Comparison of ENCODE assay signal across 15 mouse cellular contexts in the genomic region with DNA sequence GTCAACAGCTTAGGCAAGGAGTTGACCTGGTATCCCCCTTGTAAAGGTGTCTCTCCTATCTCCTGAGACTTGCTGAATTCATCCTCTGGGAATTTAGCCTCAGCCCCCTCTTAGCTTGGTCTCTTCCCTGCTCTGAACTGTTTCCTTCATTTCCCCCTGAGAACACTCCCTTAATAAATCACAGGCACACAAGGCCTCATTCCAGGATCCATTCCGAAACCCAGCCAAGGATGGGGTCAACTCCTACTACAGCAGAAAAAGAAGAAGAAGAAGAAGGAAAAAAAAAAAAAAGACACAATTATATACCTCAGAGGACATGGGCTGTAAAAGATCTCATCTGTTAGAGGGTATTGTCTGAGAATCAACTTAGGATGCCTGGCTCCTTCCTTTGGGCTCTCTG.
DNase-seq lines count a peak whose midpoint lies in the region; ATAC-seq and TF ChIP-seq lines count a peak whose summit lies in the region.
"Had no signal": no experiment of that assay in that cellular context is flagged by ENCODE, and none has a peak within 500 bp of the region (broad histone marks: within the 10 kb centered on the region; RNA-seq: fewer than 3 reads in every experiment).

No protein-coding gene starts in this region.

- peaks cover 63% of the 10 kb centered on the region for H3K4me1 ChIP-seq in intestine, embryonic 14.5 days (replicated peaks; ENCODE audit: control insufficient read depth, insufficient read depth, low read length)
- no peaks in the 10 kb centered on the region for H3K4me1 ChIP-seq in intestine, postnatal 0 days (replicated peaks; ENCODE audit: control insufficient read depth, insufficient read depth, low read length)
- peaks cover 46% of the 10 kb centered on the region for H3K4me1 ChIP-seq in intestine, embryonic 16.5 days (ENCODE audit: control insufficient read depth, insufficient read depth, low read length)
- 0 out of 2 replicates have a peak, but pooled peaks cover 2% of the 10 kb centered on the region for H3K4me1 ChIP-seq in midbrain, embryonic 11.5 days (ENCODE audit: control insufficient read depth, insufficient read depth, low read length)

- H3K4me3 ChIP-seq in intestine, embryonic 14.5 days (ENCODE audit: low read depth, low read length) = no peak overlapping the region
- no peak overlapping the region for H3K4me3 ChIP-seq in intestine, postnatal 0 days (ENCODE audit: low read depth, low read length)
- no peak overlapping the region for H3K4me3 ChIP-seq in intestine, embryonic 16.5 days (ENCODE audit: low read length)
- no peak overlapping the region for H3K4me3 ChIP-seq in midbrain, embryonic 11.5 days (ENCODE audit: low read depth, low read length)
- H3K4me3 ChIP-seq: erythroblast, embryonic 14.5 days; limb, embryonic 12.5 days; lung, embryonic 15.5 days; megakaryocyte, embryonic 14.5 days; neural tube, embryonic 13.5 days had no signal

- H3K36me3 ChIP-seq in intestine, embryonic 14.5 days (ENCODE audit: control insufficient read depth, insufficient read depth, low read length) = no peaks in the 10 kb centered on the region
- no peaks in the 10 kb centered on the region for H3K36me3 ChIP-seq in intestine, postnatal 0 days (ENCODE audit: control insufficient read depth, insufficient read depth)
- H3K36me3 ChIP-seq in intestine, embryonic 16.5 days (ENCODE audit: control insufficient read depth, insufficient read depth, low read length) = no peaks in the 10 kb centered on the region
- no peaks in the 10 kb centered on the region for H3K36me3 ChIP-seq in midbrain, embryonic 11.5 days (ENCODE audit: control insufficient read depth, insufficient read depth, low read length)
- H3K36me3 ChIP-seq: limb, embryonic 12.5 days; lung, embryonic 15.5 days; neural tube, embryonic 13.5 days had no signal

- DNase-seq in intestine, embryonic 14.5 days (ENCODE audit: low spot score) = no peak
- DNase-seq in urinary bladder, postnatal 14 days (ENCODE audit: low spot score) = peak; percentile 52
- no peak for DNase-seq in urinary bladder, postnatal 10 days (ENCODE audit: low spot score)
- no peak for DNase-seq in midbrain, embryonic 11.5 days (ENCODE audit: low spot score, missing footprints)
- DNase-seq in MN1 (ENCODE audit: low spot score) = no peak
- DNase-seq: cerebellum, adult 11 months; spleen, adult 18-20 months had no signal

- ATAC-seq in intestine, embryonic 14.5 days (replicated peaks; ENCODE audit: low FRiP score, low TSS enrichment, low read depth) = no peak
- ATAC-seq in intestine, postnatal 0 days = no peak
- ATAC-seq in intestine, embryonic 16.5 days = no peak
- ATAC-seq in midbrain, embryonic 11.5 days (ENCODE audit: low FRiP score) = no peak
- ATAC-seq: Patski had no signal

- TF ChIP-seq CTCF in intestine, postnatal 0 days (IDR thresholded peaks at IDR 0.05; ENCODE audit: low read depth) = no peak

- no peaks in the 10 kb centered on the region for H3K9me3 ChIP-seq in intestine, embryonic 14.5 days (ENCODE audit: control insufficient read depth, low read length)
- no peaks in the 10 kb centered on the region for H3K9me3 ChIP-seq in intestine, postnatal 0 days (ENCODE audit: control insufficient read depth)
- H3K9me3 ChIP-seq in intestine, embryonic 16.5 days (ENCODE audit: control insufficient read depth, low read length) = no peaks in the 10 kb centered on the region
- no peaks in the 10 kb centered on the region for H3K9me3 ChIP-seq in midbrain, embryonic 11.5 days (ENCODE audit: control insufficient read depth, low read length)
- H3K9me3 ChIP-seq: limb, embryonic 12.5 days; lung, embryonic 15.5 days; megakaryocyte, embryonic 14.5 days; neural tube, embryonic 13.5 days had no signal

- H3K9ac ChIP-seq in intestine, embryonic 14.5 days (ENCODE audit: low read length) = no peak overlapping the region
- H3K9ac ChIP-seq in intestine, postnatal 0 days (ENCODE audit: low read depth, low read length) = no peak overlapping the region
- H3K9ac ChIP-seq in intestine, embryonic 16.5 days (ENCODE audit: low read depth, low read length) = no peak overlapping the region
- H3K9ac ChIP-seq in midbrain, embryonic 11.5 days (ENCODE audit: low read length) = no peak overlapping the region
- H3K9ac ChIP-seq: limb, embryonic 12.5 days; lung, embryonic 15.5 days; neural tube, embryonic 13.5 days had no signal

- peak overlapping the region; percentile 82; the same call in 1 of the 2 replicates for H3K27ac ChIP-seq in intestine, embryonic 14.5 days (ENCODE audit: low read depth)
- no peak overlapping the region for H3K27ac ChIP-seq in intestine, postnatal 0 days (ENCODE audit: low read depth, low read length)
- 0 out of 2 replicates have a peak overlapping the region, but pooled peaks have one; percentile 35 for H3K27ac ChIP-seq in intestine, embryonic 16.5 days (ENCODE audit: low read length)
- H3K27ac ChIP-seq in midbrain, embryonic 11.5 days (ENCODE audit: low read depth, low read length) = no peak overlapping the region
- H3K27ac ChIP-seq: lung, embryonic 15.5 days; neural tube, embryonic 13.5 days had no signal

- WGBS in intestine, embryonic 14.5 days = 63% methylated on average over 1 of the region's 1 CpGs
- 58% methylated on average over 1 of the region's 1 CpGs for WGBS in intestine, postnatal 0 days
- WGBS in intestine, embryonic 16.5 days = 59% methylated on average over 1 of the region's 1 CpGs
- whole genome bisulfite sequencing in midbrain, embryonic 11.5 days = 83% methylated on average over 1 of the region's 1 CpGs

- no peaks in the 10 kb centered on the region for H3K27me3 ChIP-seq in intestine, embryonic 14.5 days (replicated peaks; ENCODE audit: control insufficient read depth, insufficient read depth, low read length)
- no peaks in the 10 kb centered on the region for H3K27me3 ChIP-seq in intestine, postnatal 0 days (replicated peaks; ENCODE audit: control insufficient read depth, insufficient read depth, low read length)
- no peaks in the 10 kb centered on the region for H3K27me3 ChIP-seq in intestine, embryonic 16.5 days (replicated peaks; ENCODE audit: control insufficient read depth, insufficient read depth, low read length)
- 0 out of 2 replicates have a peak, but pooled peaks cover under 1% of the 10 kb centered on the region for H3K27me3 ChIP-seq in midbrain, embryonic 11.5 days (ENCODE audit: control insufficient read depth, insufficient read depth, low read length)
- H3K27me3 ChIP-seq: lung, embryonic 15.5 days; Patski had no signal

- H3K4me2 ChIP-seq in intestine, embryonic 14.5 days (ENCODE audit: low read length) = no peak overlapping the region
- no peak overlapping the region for H3K4me2 ChIP-seq in intestine, postnatal 0 days (replicated peaks; ENCODE audit: low read depth)
- H3K4me2 ChIP-seq in intestine, embryonic 16.5 days (ENCODE audit: low read depth, low read length) = no peak overlapping the region
- H3K4me2 ChIP-seq in midbrain, embryonic 11.5 days = no peak overlapping the region
- H3K4me2 ChIP-seq: limb, embryonic 12.5 days; lung, embryonic 15.5 days; neural tube, embryonic 13.5 days had no signal

Comparison
In these comparisons a context has a peak if more than half of its experiments do, and no peak if none do; other contexts are left out.
1. H3K27ac ChIP-seq: peak in intestine, embryonic 14.5 days (single experiment) and intestine, embryonic 16.5 days (single experiment); none in intestine, postnatal 0 days (single experiment) and midbrain, embryonic 11.5 days (single experiment).